Mouse (Mus musculus) midbrain, embryonic 11.5 days (tissue): Measurements from ENCODE around the gene Ajm1. TPM values are rescaled to one million over a fixed set of nuclear protein-coding genes. Genes with fewer than 3 reads are reported as not detected.

Experiments
- ATAC-seq: fragments of 200-750 bp; cut with Nextera tagmentation; 2 replicates; pipeline ENCODE4 v1.8.0; 2017; ENCODE audit warnings: moderate TSS enrichment, moderate library complexity; ENCODE audit not compliant: low FRiP score
- DNase-seq: peaks from one replicate; pipeline ENCODE4 v3.0.0; 2015; ENCODE audit warnings: low spot score; ENCODE audit errors: missing footprints
- H3K27ac ChIP-seq: fragments of 300-500 bp; sonication (generic); 2 replicates; pipeline ENCODE4 v1.5.1; 2014; ENCODE audit warnings: low read depth, low read length
- H3K27me3 ChIP-seq: fragments of 300-500 bp; sonication (generic); 2 replicates; pipeline ENCODE4 v1.6.1; 2014; ENCODE audit warnings: mild to moderate bottlenecking, low read length, moderate library complexity, mixed read lengths; ENCODE audit not compliant: control insufficient read depth, insufficient read depth
- H3K36me3 ChIP-seq: fragments of 300-500 bp; sonication (generic); 2 replicates; pipeline ENCODE4 v1.6.1; 2014; ENCODE audit warnings: mild to moderate bottlenecking, low read length, moderate library complexity, mixed read lengths; ENCODE audit not compliant: control insufficient read depth, insufficient read depth
- H3K4me1 ChIP-seq: fragments of 300-500 bp; sonication (generic); 2 replicates; pipeline ENCODE4 v1.6.1; 2014; ENCODE audit warnings: low read length; ENCODE audit not compliant: control insufficient read depth, insufficient read depth
- H3K4me2 ChIP-seq: fragments of 300-500 bp; sonication (generic); 2 replicates; pipeline ENCODE4 v1.6.1; 2014; ENCODE audit warnings: mild to moderate bottlenecking, moderate library complexity
- H3K4me3 ChIP-seq: fragments of 300-500 bp; sonication (generic); 2 replicates; pipeline ENCODE4 v1.5.1; 2014; ENCODE audit warnings: low read depth, low read length
- H3K9ac ChIP-seq: fragments of 300-500 bp; sonication (generic); 2 replicates; pipeline ENCODE4 v1.6.1; 2014; ENCODE audit warnings: low read length
- H3K9me3 ChIP-seq: fragments of 300-500 bp; sonication (generic); 2 replicates; pipeline ENCODE4 v1.6.1; 2016; ENCODE audit warnings: low read length; ENCODE audit not compliant: control insufficient read depth
- WGBS: fragments of 180-500 bp; shearing (Covaris S2); extraction: QIAGEN DNeasy Blood & Tissue Kit; methylation state at CpG from one replicate; pipeline ENCODE4 v1.1.7; 2014; 5-methylcytosine and 5-hydroxymethylcytosine counted together
- polyA plus RNA-seq: library from polyadenylated mRNA; unstranded; fragments of >200 nt; fragmentation: Nextera tagmentation; extraction: Ambion mirVana; gene quantifications from 2 replicates; pipeline ENCODE4 v1.2.1, GENCODE M21; 2014

Gene Ajm1
- polyA plus RNA-seq, 1 experiment from 2014 or later: 0.07 TPM

- Histone ChIP-seq H3K27me3 (no peaks in the 10 kb centered on the region), H3K36me3 (peaks cover 8% of the 10 kb centered on the region; the same call in 1 of the 2 replicates), H3K4me3 (no peak overlapping the region), H3K4me1 (no peaks in the 10 kb centered on the region), H3K9me3 (no peaks in the 10 kb centered on the region), H3K4me2 (no peak overlapping the region), H3K9ac (no peak overlapping the region), H3K27ac (no peak overlapping the region)
- no peak for DNase-seq
- WGBS: 96% methylated on average over 2 of the region's 2 CpGs
- ATAC-seq: no peak
Measured at GRCm38 (mm10) chr2:25533707-25534106, 47.9 kb downstream of the Ajm1 start.

GRCm38 (mm10) chr2:25526510-25527302 is 54.9 kb downstream of the Ajm1 start:
- Histone ChIP-seq H3K4me1 (no peaks in the 10 kb centered on the region), H3K4me3 (no peak overlapping the region), H3K4me2 (no peak overlapping the region), H3K9me3 (no peaks in the 10 kb centered on the region), H3K27me3 (no peaks in the 10 kb centered on the region), H3K36me3 (peaks cover 27% of the 10 kb centered on the region), H3K27ac (no peak overlapping the region), H3K9ac (no peak overlapping the region)
- 92% methylated on average over 9 of the region's 9 CpGs for WGBS
- ATAC-seq: no peak
- no peak for DNase-seq

Other genes with a start within 250 kb of the Ajm1 start
- gene Man1b1, start 249.4 kb downstream of the Ajm1 start, polyA plus RNA-seq: 87.2 and 88.1 TPM in 2 replicates
- gene Dpp7, start 225.4 kb downstream of the Ajm1 start, polyA plus RNA-seq: 15.9 and 16.0 TPM in 2 replicates
- gene Uap1l1, start 216.1 kb downstream of the Ajm1 start, polyA plus RNA-seq: 3.4 and 6.7 TPM in 2 replicates
- 47.9 and 53.3 TPM in 2 replicates for gene Sapcd2, start 209.4 kb downstream of the Ajm1 start, polyA plus RNA-seq
- gene Entpd2, start 185.9 kb downstream of the Ajm1 start, polyA plus RNA-seq: 0.12 and 0.23 TPM in 2 replicates
- 101 and 106 TPM in 2 replicates for gene Npdc1, start 182.4 kb downstream of the Ajm1 start, polyA plus RNA-seq
- not detected in 2 replicates for gene Fut7, start 158.5 kb downstream of the Ajm1 start, polyA plus RNA-seq
- 5.2 and 5.4 TPM in 2 replicates for gene Abca2, start 153.1 kb downstream of the Ajm1 start, polyA plus RNA-seq
- 0.18 and 0.25 TPM in 2 replicates for gene Clic3, start 124.9 kb downstream of the Ajm1 start, polyA plus RNA-seq
- 21.9 and 23.2 TPM in 2 replicates for gene Paxx, start 120.7 kb downstream of the Ajm1 start, polyA plus RNA-seq
- gene Ptgds, start 111.7 kb downstream of the Ajm1 start, polyA plus RNA-seq: 0.26 TPM in 1 of 2 replicates, not detected in the other
- gene Lcn12, start 87.8 kb downstream of the Ajm1 start, polyA plus RNA-seq: not detected in 2 replicates
- 65.9 and 66.4 TPM in 2 replicates for gene Fbxw5, start 81.0 kb downstream of the Ajm1 start, polyA plus RNA-seq
- 3.6 TPM in 2 replicates for gene C8g, start 80.0 kb downstream of the Ajm1 start, polyA plus RNA-seq
- 29.0 and 31.6 TPM in 2 replicates for gene Traf2, start 34.8 kb downstream of the Ajm1 start, polyA plus RNA-seq
- 385 TPM in 2 replicates for gene Edf1, start 23.9 kb downstream of the Ajm1 start, polyA plus RNA-seq
- gene Mamdc4, start 6.9 kb downstream of the Ajm1 start, polyA plus RNA-seq: 1.4 and 2.2 TPM in 2 replicates
- gene Phpt1, start 6.5 kb downstream of the Ajm1 start, polyA plus RNA-seq: 158 and 159 TPM in 2 replicates
- 49.2 and 51.2 TPM in 2 replicates for gene Rabl6, start 26.8 kb upstream of the Ajm1 start, polyA plus RNA-seq
- gene Ccdc183, start 35.9 kb upstream of the Ajm1 start, polyA plus RNA-seq: 0.25 and 0.28 TPM in 2 replicates
- gene Tmem141, start 40.2 kb upstream of the Ajm1 start, polyA plus RNA-seq: 17.9 and 19.1 TPM in 2 replicates
- gene Fcna, start 46.3 kb upstream of the Ajm1 start, polyA plus RNA-seq: 1.3 and 1.6 TPM in 2 replicates
- not detected in 2 replicates for gene Lcn8, start 71.4 kb upstream of the Ajm1 start, polyA plus RNA-seq
- not detected in 2 replicates for gene Lcn5, start 76.2 kb upstream of the Ajm1 start, polyA plus RNA-seq
- gene Lcn6, start 95.0 kb upstream of the Ajm1 start, polyA plus RNA-seq: not detected in 2 replicates
- not detected in 2 replicates for gene Lcn10, start 101.0 kb upstream of the Ajm1 start, polyA plus RNA-seq
- gene Obp2a, start 118.3 kb upstream of the Ajm1 start, polyA plus RNA-seq: not detected in 2 replicates
- gene Bmyc, start 125.0 kb upstream of the Ajm1 start, polyA plus RNA-seq: 57.1 and 59.7 TPM in 2 replicates
- gene Obp2b, start 155.3 kb upstream of the Ajm1 start, polyA plus RNA-seq: not detected in 2 replicates
- not detected in 2 replicates for gene Lcn3, start 183.8 kb upstream of the Ajm1 start, polyA plus RNA-seq
- not detected in 2 replicates for gene Lcn11, start 195.3 kb upstream of the Ajm1 start, polyA plus RNA-seq
- not detected in 2 replicates for gene Gm13539, start 200.5 kb upstream of the Ajm1 start, polyA plus RNA-seq
- gene Glt6d1, start 234.1 kb upstream of the Ajm1 start, polyA plus RNA-seq: not detected in 2 replicates
- gene Lcn9, start 241.4 kb upstream of the Ajm1 start, polyA plus RNA-seq: not detected in 2 replicates